Mouse (Mus musculus) lung, embryonic 16.5 days (tissue): Measurements from ENCODE around the gene Gm7138. TPM values are rescaled to one million over a fixed set of nuclear protein-coding genes. Genes with fewer than 3 reads are reported as not detected.

Experiments
- polyA plus RNA-seq: library from polyadenylated mRNA; unstranded; fragments of >200 nt; fragmentation: Nextera tagmentation; extraction: Ambion mirVana; gene quantifications from 2 replicates; pipeline ENCODE4 v1.2.1, GENCODE M21; 2015

Gm7138 gene
- polyA plus RNA-seq, 1 experiment from 2014 or later = not detected

Other genes with a start within 250 kb of the Gm7138 start
- gene Itgb2, start 246.7 kb downstream of the Gm7138 start, polyA plus RNA-seq = 5.3 and 7.5 TPM in 2 replicates
- gene Pttg1ip, start 195.2 kb downstream of the Gm7138 start, polyA plus RNA-seq = 127 and 138 TPM in 2 replicates
- gene Sumo3, start 170.8 kb downstream of the Gm7138 start, polyA plus RNA-seq = 344 and 348 TPM in 2 replicates
- 2.0 and 2.4 TPM in 2 replicates for gene Gm49325, start 170.7 kb downstream of the Gm7138 start, polyA plus RNA-seq
- 66.6 and 69.5 TPM in 2 replicates for gene Ube2g2, start 154.7 kb downstream of the Gm7138 start, polyA plus RNA-seq
- 0.25 and 0.38 TPM in 2 replicates for gene Tspear, start 90.4 kb downstream of the Gm7138 start, polyA plus RNA-seq
- gene Gm19402, start 86.2 kb downstream of the Gm7138 start, polyA plus RNA-seq = not detected in 2 replicates
- not detected in 2 replicates for gene Gm9508, start 79.7 kb downstream of the Gm7138 start, polyA plus RNA-seq
- not detected in 2 replicates for gene Gm10272, start 70.3 kb downstream of the Gm7138 start, polyA plus RNA-seq
- not detected in 2 replicates for gene Gm10024, start 65.5 kb downstream of the Gm7138 start, polyA plus RNA-seq
- gene Gm10142, start 61.1 kb downstream of the Gm7138 start, polyA plus RNA-seq = not detected in 2 replicates
- gene Krtap12-1, start 56.3 kb downstream of the Gm7138 start, polyA plus RNA-seq = not detected in 2 replicates
- not detected in 2 replicates for gene Gm10100, start 50.5 kb downstream of the Gm7138 start, polyA plus RNA-seq
- gene Gm18596, start 34.3 kb downstream of the Gm7138 start, polyA plus RNA-seq = not detected in 2 replicates
- not detected in 2 replicates for gene Gm9736, start 25.6 kb downstream of the Gm7138 start, polyA plus RNA-seq
- gene Gm3233, start 17.3 kb downstream of the Gm7138 start, polyA plus RNA-seq = not detected in 2 replicates
- not detected in 2 replicates for gene Gm3238, start 5.6 kb downstream of the Gm7138 start, polyA plus RNA-seq
- not detected in 2 replicates for gene Gm3250, start 5.6 kb upstream of the Gm7138 start, polyA plus RNA-seq
- gene Gm7137, start 11.3 kb upstream of the Gm7138 start, polyA plus RNA-seq = not detected in 2 replicates
- not detected in 2 replicates for gene Gm9639, start 18.1 kb upstream of the Gm7138 start, polyA plus RNA-seq
- gene Gm19668, start 22.2 kb upstream of the Gm7138 start, polyA plus RNA-seq = not detected in 2 replicates
- gene Gm9507, start 34.9 kb upstream of the Gm7138 start, polyA plus RNA-seq = not detected in 2 replicates
- not detected in 2 replicates for gene Gm2696, start 37.7 kb upstream of the Gm7138 start, polyA plus RNA-seq
- not detected in 2 replicates for gene Krtap10-4, start 50.2 kb upstream of the Gm7138 start, polyA plus RNA-seq
- gene Krtap10-10, start 59.0 kb upstream of the Gm7138 start, polyA plus RNA-seq = not detected in 2 replicates
- not detected in 2 replicates for gene Gm36176, start 69.9 kb upstream of the Gm7138 start, polyA plus RNA-seq
- not detected in 2 replicates for gene Gm10318, start 75.9 kb upstream of the Gm7138 start, polyA plus RNA-seq
- not detected in 2 replicates for gene Gm3285, start 85.0 kb upstream of the Gm7138 start, polyA plus RNA-seq
- gene Lrrc3, start 125.6 kb upstream of the Gm7138 start, polyA plus RNA-seq = 3.5 and 4.7 TPM in 2 replicates
- gene Trpm2, start 193.6 kb upstream of the Gm7138 start, polyA plus RNA-seq = 1.1 and 1.4 TPM in 2 replicates
- gene 1810043G02Rik, start 201.6 kb upstream of the Gm7138 start, polyA plus RNA-seq = 19.9 and 22.6 TPM in 2 replicates
- gene Pfkl, start 233.1 kb upstream of the Gm7138 start, polyA plus RNA-seq = 158 and 164 TPM in 2 replicates